Mouse (Mus musculus) forebrain, embryonic 16.5 days (tissue): ENCODE measurements around the gene Tmem59l. TPM values are rescaled to one million over a fixed set of nuclear protein-coding genes. Genes with fewer than 3 reads are reported as not detected.

Experiments
- ATAC-seq: fragments of 200-750 bp; cut with Nextera tagmentation; 2 replicates; pipeline ENCODE4 v1.8.0; 2017; ENCODE audit warnings: mild to moderate bottlenecking, moderate library complexity
- H3K27ac ChIP-seq: fragments of 300-500 bp; sonication (generic); 2 replicates; pipeline ENCODE4 v1.5.1; 2014; ENCODE audit warnings: low read length, control low read depth
- H3K27me3 ChIP-seq: fragments of 300-500 bp; sonication (generic); replicated peaks from 2 replicates; pipeline ENCODE4 v1.6.1; 2014; ENCODE audit warnings: low read length; ENCODE audit not compliant: control insufficient read depth, insufficient read depth
- H3K36me3 ChIP-seq: fragments of 300-500 bp; sonication (generic); 2 replicates; pipeline ENCODE4 v1.6.1; 2014; ENCODE audit not compliant: control insufficient read depth, insufficient read depth
- H3K4me1 ChIP-seq: fragments of 300-500 bp; sonication (generic); replicated peaks from 2 replicates; pipeline ENCODE4 v1.6.1; 2014; ENCODE audit warnings: low read length; ENCODE audit not compliant: control insufficient read depth, insufficient read depth
- H3K4me2 ChIP-seq: fragments of 300-500 bp; sonication (generic); 2 replicates; pipeline ENCODE4 v1.6.1; 2014; ENCODE audit warnings: mild to moderate bottlenecking, low read length, control low read depth
- H3K4me3 ChIP-seq: fragments of 300-500 bp; sonication (generic); replicated peaks from 2 replicates; pipeline ENCODE4 v1.5.1; 2014; ENCODE audit warnings: mild to moderate bottlenecking, low read length, control low read depth
- H3K9ac ChIP-seq: fragments of 300-500 bp; sonication (generic); replicated peaks from 2 replicates; pipeline ENCODE4 v1.6.1; 2014; ENCODE audit warnings: low read depth, low read length, control low read depth
- H3K9me3 ChIP-seq: fragments of 300-500 bp; sonication (generic); 2 replicates; pipeline ENCODE4 v1.6.1; 2016; ENCODE audit warnings: low read length; ENCODE audit not compliant: control insufficient read depth
- WGBS: fragments of 180-500 bp; shearing (Covaris S2); extraction: QIAGEN DNeasy Blood & Tissue Kit; methylation state at CpG from one replicate; pipeline ENCODE4 v1.1.7; 2014; 5-methylcytosine and 5-hydroxymethylcytosine counted together
- polyA plus RNA-seq: library from polyadenylated mRNA; unstranded; fragments of >200 nt; fragmentation: Nextera tagmentation; extraction: Ambion mirVana; gene quantifications from 2 replicates; pipeline ENCODE4 v1.2.1, GENCODE M21; 2015

The Tmem59l gene
- polyA plus RNA-seq, 1 experiment from 2014 or later = 90.8 TPM

- Histone ChIP-seq H3K9ac (no peak overlapping the region), H3K27me3 (peaks cover 51% of the 10 kb centered on the region), H3K9me3 (peaks cover 2% of the 10 kb centered on the region; the same call in 1 of the 2 replicates), H3K4me1 (peaks cover 31% of the 10 kb centered on the region), H3K36me3 (peaks cover 4% of the 10 kb centered on the region), H3K4me2 (no peak overlapping the region), H3K4me3 (no peak overlapping the region), H3K27ac (no peak overlapping the region)
- 33% methylated on average over 12 of the region's 12 CpGs for WGBS
- no peak for ATAC-seq
These were observed 15.4 kb upstream of the Tmem59l start for GRCm38 (mm10) chr8:70502540-70502939.

DNA sequence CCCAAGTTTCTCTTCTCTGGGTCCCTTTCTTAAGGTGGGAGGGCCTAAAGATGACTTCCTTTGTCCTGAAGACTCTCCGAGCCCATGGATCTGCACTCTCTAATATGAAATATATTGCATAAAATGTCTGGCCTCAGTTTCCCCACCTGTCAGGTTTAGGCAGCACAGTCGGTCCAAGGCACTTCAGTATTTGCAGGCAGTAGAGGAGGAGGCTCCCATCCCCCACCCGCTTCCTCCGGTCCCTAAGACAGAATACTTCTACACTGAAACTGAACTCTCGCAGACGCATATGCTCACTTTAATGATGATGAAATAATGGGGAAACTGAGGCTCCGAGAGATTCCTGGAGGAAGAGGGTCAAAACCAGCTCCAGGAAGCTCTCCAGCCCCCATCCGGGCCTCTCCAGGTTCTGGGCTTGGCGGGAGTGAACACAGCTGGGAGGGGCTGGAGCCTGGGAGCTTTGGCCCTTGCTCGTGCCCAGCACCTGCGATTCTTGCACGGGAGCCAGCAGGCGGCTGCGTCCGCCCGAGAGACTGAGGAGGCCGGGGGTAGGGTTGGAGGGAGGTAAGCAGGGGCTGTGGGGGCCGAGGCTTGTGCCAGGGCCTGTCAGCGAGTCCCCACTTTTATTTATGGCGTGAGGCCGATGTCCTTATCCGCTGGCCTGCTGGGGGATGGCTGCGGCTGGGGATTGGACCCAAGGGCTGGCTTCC lies 14.8 kb upstream of the Tmem59l start:
- 9% methylated on average over 22 of the region's 23 CpGs for WGBS
- H3K27me3 ChIP-seq = peaks cover 54% of the 10 kb centered on the region
- no peak overlapping the region for H3K4me2 ChIP-seq

DNA sequence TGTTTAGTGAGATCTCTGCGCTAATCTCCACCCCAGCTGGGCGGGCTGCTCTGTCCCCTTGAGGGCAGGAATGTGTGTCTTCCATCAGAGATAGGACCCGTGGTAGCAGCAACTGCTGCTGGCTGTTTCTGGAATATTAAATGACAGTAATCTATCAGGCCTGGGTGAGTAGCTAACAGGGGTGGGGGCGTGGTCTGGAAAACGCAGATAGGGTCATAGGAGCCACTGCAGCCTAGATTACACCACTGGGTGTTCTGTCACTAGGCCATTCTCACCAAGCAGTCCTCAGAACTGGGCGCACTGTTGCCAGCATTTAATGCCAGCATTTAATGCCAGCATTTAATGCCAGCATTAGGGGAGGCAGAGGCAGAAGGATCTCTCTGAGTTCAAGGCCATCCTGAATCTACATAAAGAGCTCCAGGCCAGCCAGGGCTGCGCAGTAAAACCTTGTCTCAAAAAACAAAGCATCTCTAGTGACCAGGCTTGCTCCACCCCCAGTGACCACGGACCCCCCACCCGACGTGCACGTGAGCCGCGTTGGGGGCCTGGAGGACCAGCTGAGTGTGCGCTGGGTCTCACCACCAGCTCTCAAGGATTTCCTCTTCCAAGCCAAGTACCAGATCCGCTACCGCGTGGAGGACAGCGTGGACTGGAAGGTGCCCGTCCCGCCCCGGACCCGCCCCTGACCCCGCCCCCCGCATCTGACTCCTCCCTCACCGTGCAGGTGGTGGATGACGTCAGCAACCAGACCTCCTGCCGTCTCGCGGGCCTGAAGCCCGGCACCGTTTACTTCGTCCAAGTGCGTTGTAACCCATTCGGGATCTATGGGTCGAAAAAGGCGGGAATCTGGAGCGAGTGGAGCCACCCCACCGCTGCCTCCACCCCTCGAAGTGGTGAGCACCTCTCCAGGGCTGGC lies 13.5 kb upstream of the Tmem59l start:
- H3K4me3 ChIP-seq = no peak overlapping the region
- WGBS = 5% methylated on average over 39 of the region's 39 CpGs
- ATAC-seq = no peak

More for the DNA sequence above, 14.8 kb upstream of the Tmem59l start:
- Histone ChIP-seq H3K4me1 (peaks cover 31% of the 10 kb centered on the region), H3K9me3 (peaks cover 2% of the 10 kb centered on the region; the same call in 1 of the 2 replicates), H3K9ac (no peak overlapping the region), H3K4me3 (no peak overlapping the region), H3K27ac (no peak overlapping the region), H3K36me3 (peaks cover 2% of the 10 kb centered on the region; the same call in 1 of the 2 replicates)
- no peak for ATAC-seq

DNA sequence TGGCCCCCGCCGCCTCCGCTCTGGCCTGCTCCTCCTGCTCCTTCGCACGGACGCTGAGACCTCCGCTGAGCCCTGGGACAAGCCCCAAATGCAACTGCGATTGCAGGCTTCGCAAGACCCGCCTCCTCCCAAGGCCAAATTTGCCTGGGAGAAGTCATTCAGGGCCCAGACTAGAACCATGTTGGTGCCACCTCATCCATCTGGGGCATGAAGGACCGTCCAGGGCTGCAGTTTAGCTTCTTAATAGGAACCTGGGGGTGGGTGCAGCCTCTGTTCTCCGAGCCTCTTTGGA lies 8.6 kb upstream of the Tmem59l start:
- Histone ChIP-seq H3K36me3 (no peaks in the 10 kb centered on the region), H3K9me3 (peaks cover 2% of the 10 kb centered on the region; the same call in 1 of the 2 replicates), H3K4me3 (no peak overlapping the region), H3K9ac (0 out of 2 replicates have a peak overlapping the region, but pooled peaks have one; percentile 6), H3K4me2 (no peak overlapping the region), H3K4me1 (peaks cover 23% of the 10 kb centered on the region), H3K27me3 (peaks cover 86% of the 10 kb centered on the region), H3K27ac (no peak overlapping the region)
- ATAC-seq = no peak
- 6% methylated on average over 12 of the region's 12 CpGs for WGBS

More for the DNA sequence above, 13.5 kb upstream of the Tmem59l start:
- H3K4me1 ChIP-seq = peaks cover 27% of the 10 kb centered on the region
- no peak overlapping the region for H3K9ac ChIP-seq
- H3K4me2 ChIP-seq = no peak overlapping the region
- H3K9me3 ChIP-seq = peaks cover 2% of the 10 kb centered on the region; the same call in 1 of the 2 replicates
- peaks cover 68% of the 10 kb centered on the region for H3K27me3 ChIP-seq
- H3K27ac ChIP-seq = no peak overlapping the region
- peaks cover 2% of the 10 kb centered on the region; the same call in 1 of the 2 replicates for H3K36me3 ChIP-seq

GRCm38 (mm10) chr8:70495001-70495770 lies 8.0 kb upstream of the Tmem59l start:
- Histone ChIP-seq H3K4me1 (peaks cover 23% of the 10 kb centered on the region), H3K9me3 (no peaks in the 10 kb centered on the region), H3K4me3 (peak overlapping the region; percentile 10), H3K27me3 (peaks cover 86% of the 10 kb centered on the region), H3K27ac (no peak overlapping the region), H3K4me2 (no peak overlapping the region; the same call in 1 of the 2 replicates), H3K9ac (0 out of 2 replicates have a peak overlapping the region, but pooled peaks have one; percentile 6), H3K36me3 (no peaks in the 10 kb centered on the region)
- WGBS = 3% methylated on average over 21 of the region's 21 CpGs
- ATAC-seq = no peak; the same call in 1 of the 2 replicates

- Histone ChIP-seq H3K9ac (no peak overlapping the region), H3K36me3 (no peaks in the 10 kb centered on the region), H3K4me2 (peak overlapping the region; percentile 29), H3K27ac (no peak overlapping the region), H3K9me3 (no peaks in the 10 kb centered on the region), H3K27me3 (peaks cover 86% of the 10 kb centered on the region), H3K4me1 (peaks cover 25% of the 10 kb centered on the region), H3K4me3 (peak overlapping the region; percentile 10)
- WGBS = 2% methylated on average over 28 of the region's 28 CpGs
- no peak for ATAC-seq
These were observed 7.3 kb upstream of the Tmem59l start for GRCm38 (mm10) chr8:70494416-70494945.

- Histone ChIP-seq H3K36me3 (no peaks in the 10 kb centered on the region), H3K9ac (peak overlapping the region; percentile 47; the same call in 1 of the 2 replicates), H3K4me3 (peak overlapping the region; percentile 43), H3K4me1 (peaks cover 27% of the 10 kb centered on the region), H3K27me3 (peaks cover 88% of the 10 kb centered on the region), H3K9me3 (no peaks in the 10 kb centered on the region), H3K4me2 (peak overlapping the region; percentile 64), H3K27ac (no peak overlapping the region)
- peak; percentile 29; the same call in 1 of the 2 replicates for ATAC-seq
- 2% methylated on average over 47 of the region's 47 CpGs for WGBS
These were observed 6.7 kb upstream of the Tmem59l start for GRCm38 (mm10) chr8:70493692-70494415.
